Mouse (Mus musculus) kidney, embryonic 15.5 days (tissue): Measurements from ENCODE around the gene Ergic1. TPM values are rescaled to one million over a fixed set of nuclear protein-coding genes. Genes with fewer than 3 reads are reported as not detected.
A peak's percentile ranks its signal among the peaks of the same experiment; 100 is the strongest.

Experiments
- ATAC-seq: fragments of 200-750 bp; cut with Nextera tagmentation; replicated peaks from 2 replicates; pipeline ENCODE4 v1.8.0; 2017; ENCODE audit warnings: moderate TSS enrichment; ENCODE audit not compliant: low FRiP score
- H3K27ac ChIP-seq: fragments of 300-500 bp; sonication (generic); 2 replicates; pipeline ENCODE4 v1.5.1; 2015; ENCODE audit warnings: mild to moderate bottlenecking, inconsistent platforms
- H3K27me3 ChIP-seq: fragments of 300-500 bp; sonication (generic); 2 replicates; pipeline ENCODE4 v1.6.1; 2015; ENCODE audit warnings: inconsistent platforms
- H3K36me3 ChIP-seq: fragments of 300-500 bp; sonication (generic); 2 replicates; pipeline ENCODE4 v1.6.1; 2015; ENCODE audit warnings: inconsistent platforms
- H3K4me1 ChIP-seq: fragments of 300-500 bp; sonication (generic); 2 replicates; pipeline ENCODE4 v1.6.1; 2015; ENCODE audit warnings: inconsistent platforms
- H3K4me2 ChIP-seq: fragments of 300-500 bp; sonication (generic); 2 replicates; pipeline ENCODE4 v1.6.1; 2015; ENCODE audit warnings: moderate library complexity, mild to moderate bottlenecking, inconsistent platforms
- H3K4me3 ChIP-seq: fragments of 300-500 bp; sonication (generic); replicated peaks from 2 replicates; pipeline ENCODE4 v1.5.1; 2015; ENCODE audit warnings: mild to moderate bottlenecking, inconsistent platforms
- H3K9ac ChIP-seq: fragments of 300-500 bp; sonication (generic); 2 replicates; pipeline ENCODE4 v1.6.1; 2015; ENCODE audit warnings: mild to moderate bottlenecking, inconsistent platforms
- H3K9me3 ChIP-seq: fragments of 300-500 bp; sonication (generic); replicated peaks from 2 replicates; pipeline ENCODE4 v1.6.1; 2016; ENCODE audit warnings: inconsistent platforms
- WGBS: fragments of 180-500 bp; shearing (Covaris S2); methylation state at CpG from one replicate; pipeline ENCODE4 v1.1.7; 2015; ENCODE audit warnings: mixed read lengths; 5-methylcytosine and 5-hydroxymethylcytosine counted together
- polyA plus RNA-seq: library from polyadenylated mRNA; unstranded; fragments of >200 nt; fragmentation: Nextera tagmentation; extraction: Ambion mirVana; gene quantifications from 2 replicates; pipeline ENCODE4 v1.2.1, GENCODE M21; 2015

Gene Ergic1
- polyA plus RNA-seq, 1 experiment from 2014 or later = 124 TPM

GRCm38 (mm10) chr17:26579396-26579795 lies 18.1 kb downstream of the Ergic1 start:
- ATAC-seq = no peak
- no peak overlapping the region for H3K27ac ChIP-seq
- H3K27me3 ChIP-seq = no peaks in the 10 kb centered on the region
- H3K4me2 ChIP-seq = no peak overlapping the region
- WGBS = 82% methylated on average over 6 of the region's 6 CpGs
- H3K4me1 ChIP-seq = peaks cover 45% of the 10 kb centered on the region
- no peak overlapping the region for H3K4me3 ChIP-seq
- no peak overlapping the region for H3K9ac ChIP-seq
- H3K9me3 ChIP-seq = no peaks in the 10 kb centered on the region
- H3K36me3 ChIP-seq = peaks cover 32% of the 10 kb centered on the region

GRCm38 (mm10) chr17:26580873-26581401 lies 19.6 kb downstream of the Ergic1 start:
- no peak overlapping the region for H3K27ac ChIP-seq
- 98% methylated on average over 3 of the region's 3 CpGs for WGBS

GRCm38 (mm10) chr17:26582297-26582696 lies 21.0 kb downstream of the Ergic1 start:
- 80% methylated on average over 5 of the region's 5 CpGs for WGBS
- no peak for ATAC-seq
- no peaks in the 10 kb centered on the region for H3K27me3 ChIP-seq
- H3K36me3 ChIP-seq = peaks cover 19% of the 10 kb centered on the region
- no peaks in the 10 kb centered on the region for H3K9me3 ChIP-seq
- H3K9ac ChIP-seq = no peak overlapping the region
- H3K4me3 ChIP-seq = no peak overlapping the region
- peaks cover 41% of the 10 kb centered on the region for H3K4me1 ChIP-seq
- no peak overlapping the region for H3K4me2 ChIP-seq
- peak overlapping the region; percentile 95 for H3K27ac ChIP-seq

More at GRCm38 (mm10) chr17:26580873-26581401, 19.6 kb downstream of the Ergic1 start:
- Histone ChIP-seq H3K36me3 (peaks cover 23% of the 10 kb centered on the region), H3K9me3 (no peaks in the 10 kb centered on the region), H3K4me3 (no peak overlapping the region), H3K27me3 (no peaks in the 10 kb centered on the region), H3K9ac (no peak overlapping the region), H3K4me2 (no peak overlapping the region), H3K4me1 (peaks cover 55% of the 10 kb centered on the region)
- no peak for ATAC-seq

- Histone ChIP-seq H3K9ac (no peak overlapping the region), H3K4me3 (no peak overlapping the region), H3K36me3 (peaks cover 19% of the 10 kb centered on the region), H3K4me1 (peaks cover 39% of the 10 kb centered on the region), H3K27me3 (no peaks in the 10 kb centered on the region), H3K9me3 (no peaks in the 10 kb centered on the region), H3K27ac (peak overlapping the region; percentile 95), H3K4me2 (no peak overlapping the region)
- WGBS = 93% methylated on average over 9 of the region's 9 CpGs
- ATAC-seq = no peak
Observed at GRCm38 (mm10) chr17:26583056-26583455, 21.8 kb downstream of the Ergic1 start.

GRCm38 (mm10) chr17:26583606-26584005 lies 22.3 kb downstream of the Ergic1 start:
- no peaks in the 10 kb centered on the region for H3K9me3 ChIP-seq
- no peak for ATAC-seq
- H3K27me3 ChIP-seq = no peaks in the 10 kb centered on the region
- H3K4me2 ChIP-seq = no peak overlapping the region
- peaks cover 20% of the 10 kb centered on the region for H3K36me3 ChIP-seq
- no peak overlapping the region for H3K4me3 ChIP-seq
- peaks cover 39% of the 10 kb centered on the region for H3K4me1 ChIP-seq
- 76% methylated on average over 6 of the region's 6 CpGs for WGBS
- H3K27ac ChIP-seq = peak overlapping the region; percentile 95
- no peak overlapping the region for H3K9ac ChIP-seq

GRCm38 (mm10) chr17:26584063-26584462 lies 22.8 kb downstream of the Ergic1 start:
- Histone ChIP-seq H3K9me3 (no peaks in the 10 kb centered on the region), H3K4me1 (peaks cover 39% of the 10 kb centered on the region), H3K9ac (no peak overlapping the region), H3K27me3 (no peaks in the 10 kb centered on the region), H3K4me3 (no peak overlapping the region), H3K27ac (peak overlapping the region; percentile 95), H3K36me3 (peaks cover 23% of the 10 kb centered on the region), H3K4me2 (peak overlapping the region; percentile 7)
- ATAC-seq = peak; percentile 62
- 43% methylated on average over 4 of the region's 4 CpGs for WGBS

- peak overlapping the region; percentile 95 for H3K27ac ChIP-seq
- H3K9ac ChIP-seq = no peak overlapping the region
- H3K4me1 ChIP-seq = peaks cover 39% of the 10 kb centered on the region
- H3K36me3 ChIP-seq = peaks cover 25% of the 10 kb centered on the region
- H3K9me3 ChIP-seq = no peaks in the 10 kb centered on the region
- 30% methylated on average over 15 of the region's 15 CpGs for WGBS
- peak; percentile 89 for ATAC-seq
- no peak overlapping the region for H3K4me3 ChIP-seq
- peak overlapping the region; percentile 7 for H3K4me2 ChIP-seq
- no peaks in the 10 kb centered on the region for H3K27me3 ChIP-seq
Observed at GRCm38 (mm10) chr17:26584558-26585136, 23.4 kb downstream of the Ergic1 start.

- H3K4me1 ChIP-seq = peaks cover 26% of the 10 kb centered on the region
- H3K9me3 ChIP-seq = no peaks in the 10 kb centered on the region
- no peak overlapping the region for H3K27ac ChIP-seq
- no peak for ATAC-seq
- H3K4me2 ChIP-seq = no peak overlapping the region
- no peak overlapping the region for H3K4me3 ChIP-seq
- peaks cover 31% of the 10 kb centered on the region for H3K36me3 ChIP-seq
- no peaks in the 10 kb centered on the region for H3K27me3 ChIP-seq
- 89% methylated on average over 12 of the region's 12 CpGs for WGBS
- H3K9ac ChIP-seq = no peak overlapping the region
Observed at GRCm38 (mm10) chr17:26587961-26588487, 26.7 kb downstream of the Ergic1 start.

GRCm38 (mm10) chr17:26592510-26592909 lies 31.2 kb downstream of the Ergic1 start:
- peaks cover 34% of the 10 kb centered on the region for H3K4me1 ChIP-seq
- WGBS = 93% methylated on average over 4 of the region's 4 CpGs
- ATAC-seq = no peak
- H3K27me3 ChIP-seq = no peaks in the 10 kb centered on the region
- H3K9ac ChIP-seq = no peak overlapping the region
- H3K4me3 ChIP-seq = no peak overlapping the region
- no peaks in the 10 kb centered on the region for H3K9me3 ChIP-seq
- H3K4me2 ChIP-seq = no peak overlapping the region
- peaks cover 27% of the 10 kb centered on the region for H3K36me3 ChIP-seq
- H3K27ac ChIP-seq = no peak overlapping the region

- no peak for ATAC-seq
- H3K36me3 ChIP-seq = peaks cover 22% of the 10 kb centered on the region
- H3K27ac ChIP-seq = no peak overlapping the region
- H3K9me3 ChIP-seq = no peaks in the 10 kb centered on the region
- no peak overlapping the region for H3K4me3 ChIP-seq
- no peak overlapping the region for H3K4me2 ChIP-seq
- H3K9ac ChIP-seq = no peak overlapping the region
- H3K4me1 ChIP-seq = peaks cover 34% of the 10 kb centered on the region
- 90% methylated on average over 5 of the region's 5 CpGs for whole genome bisulfite sequencing
- no peaks in the 10 kb centered on the region for H3K27me3 ChIP-seq
Observed at GRCm38 (mm10) chr17:26593199-26593598, 31.9 kb downstream of the Ergic1 start.

GRCm38 (mm10) chr17:26594171-26594570 lies 32.9 kb downstream of the Ergic1 start:
- WGBS = 77% methylated on average over 7 of the region's 7 CpGs

GRCm38 (mm10) chr17:26594958-26595357 lies 33.7 kb downstream of the Ergic1 start:
- peaks cover 12% of the 10 kb centered on the region for H3K36me3 ChIP-seq
- H3K4me1 ChIP-seq = peaks cover 41% of the 10 kb centered on the region

More at GRCm38 (mm10) chr17:26594171-26594570, 32.9 kb downstream of the Ergic1 start:
- Histone ChIP-seq H3K36me3 (peaks cover 14% of the 10 kb centered on the region), H3K27me3 (no peaks in the 10 kb centered on the region), H3K27ac (peak overlapping the region; percentile 13; the same call in 1 of the 2 replicates), H3K4me3 (no peak overlapping the region), H3K9ac (no peak overlapping the region), H3K4me1 (peaks cover 34% of the 10 kb centered on the region), H3K4me2 (no peak overlapping the region), H3K9me3 (no peaks in the 10 kb centered on the region)
- ATAC-seq = no peak

More at GRCm38 (mm10) chr17:26594958-26595357, 33.7 kb downstream of the Ergic1 start:
- ATAC-seq = no peak
- H3K4me3 ChIP-seq = no peak overlapping the region
- peak overlapping the region; percentile 81 for H3K27ac ChIP-seq
- 82% methylated on average over 7 of the region's 7 CpGs for WGBS
- H3K9ac ChIP-seq = no peak overlapping the region
- H3K9me3 ChIP-seq = no peaks in the 10 kb centered on the region
- H3K27me3 ChIP-seq = no peaks in the 10 kb centered on the region
- no peak overlapping the region for H3K4me2 ChIP-seq
